Mouse (Mus musculus) limb, embryonic 10.5 days (tissue): ENCODE results near the gene Prrg1. TPM values are rescaled to one million over a fixed set of nuclear protein-coding genes. Genes with fewer than 3 reads are reported as not detected.
"Not testable (repeated sequence)": the region's sequence is repeated elsewhere in the genome, so short reads cannot be mapped to it uniquely, and the experiment has no call there.

ENCODE experiments used
- DNase-seq: peaks from one replicate; pipeline ENCODE4 v3.0.0-alpha.2; 2017; ENCODE audit warnings: low spot score
- H3K27ac ChIP-seq: fragments of 300-500 bp; sonication (generic); 2 replicates; pipeline ENCODE4 v1.5.1; 2016; ENCODE audit warnings: mild to moderate bottlenecking
- H3K27me3 ChIP-seq: fragments of 300-500 bp; sonication (generic); 2 replicates; pipeline ENCODE4 v1.6.1; 2016; ENCODE audit warnings: low read depth, mild to moderate bottlenecking; ENCODE audit not compliant: poor library complexity, severe bottlenecking
- H3K36me3 ChIP-seq: fragments of 300-500 bp; sonication (generic); 2 replicates; pipeline ENCODE4 v1.6.1; 2016; ENCODE audit warnings: mild to moderate bottlenecking, moderate library complexity
- H3K4me1 ChIP-seq: fragments of 300-500 bp; sonication (generic); 2 replicates; pipeline ENCODE4 v1.6.1; 2016
- H3K4me3 ChIP-seq: fragments of 300-500 bp; sonication (generic); 2 replicates; pipeline ENCODE4 v1.5.1; 2016; ENCODE audit warnings: mild to moderate bottlenecking, moderate library complexity
- H3K9me3 ChIP-seq: fragments of 300-500 bp; sonication (generic); replicated peaks from 2 replicates; pipeline ENCODE4 v1.6.1; 2016; ENCODE audit warnings: mild to moderate bottlenecking
- WGBS: fragments of 180-500 bp; shearing (Covaris S2); methylation state at CpG from one replicate; pipeline ENCODE4 v1.1.7; 2016; 5-methylcytosine and 5-hydroxymethylcytosine counted together
- polyA plus RNA-seq: library from polyadenylated mRNA; unstranded; fragments of >200 nt; fragmentation: Nextera tagmentation; extraction: Ambion mirVana; gene quantifications from 2 replicates; pipeline ENCODE4 v1.2.1, GENCODE M21; 2016

The Prrg1 gene
- polyA plus RNA-seq, 1 experiment from 2014 or later, result 10.0 TPM

GRCm38 (mm10) chrX:78434357-78434756 lies 149.3 kb downstream of the Prrg1 start:
- Histone ChIP-seq H3K27ac (no peak overlapping the region), H3K4me3 (no peak overlapping the region), H3K4me1 (no peaks in the 10 kb centered on the region), H3K27me3 (no peaks in the 10 kb centered on the region), H3K9me3 (no peaks in the 10 kb centered on the region), H3K36me3 (no peaks in the 10 kb centered on the region)
- WGBS, result 86% methylated on average over 6 of the region's 6 CpGs
- no peak for DNase-seq

- not testable (repeated sequence) for H3K4me1 ChIP-seq, H3K27ac ChIP-seq, H3K27me3 ChIP-seq, H3K4me3 ChIP-seq, DNase-seq, H3K36me3 ChIP-seq, H3K9me3 ChIP-seq
- WGBS, result 88% methylated on average over 2 of the region's 2 CpGs
Measured at GRCm38 (mm10) chrX:78403346-78403745, 180.3 kb downstream of the Prrg1 start.

Other genes with a start within 250 kb of the Prrg1 start
- not detected in 2 replicates for gene 4930480E11Rik, start 214.3 kb downstream of the Prrg1 start, polyA plus RNA-seq
- gene Fam47c, start 153.9 kb upstream of the Prrg1 start, polyA plus RNA-seq, result not detected in 2 replicates